Mouse (Mus musculus): Measurements from ENCODE around the gene Schip1.

Schip1 gene

GRCm38 (mm10) chr3:68269251-68269650 is 204.6 kb downstream of the Schip1 start:
- no peak for DNase-seq (ENCODE audit: low read depth, low spot score)

GRCm38 (mm10) chr3:68270246-68270645 is 205.6 kb downstream of the Schip1 start:
- DNase-seq (ENCODE audit: low read depth, low spot score): no peak

- DNase-seq (ENCODE audit: low read depth, low spot score): no peak
Observed at GRCm38 (mm10) chr3:68271457-68271856, 206.9 kb downstream of the Schip1 start.

- DNase-seq (ENCODE audit: low read depth, low spot score): no peak
Observed at GRCm38 (mm10) chr3:68271881-68272280, 207.3 kb downstream of the Schip1 start.

- no peak for DNase-seq (ENCODE audit: low read depth, low spot score)
Observed at GRCm38 (mm10) chr3:68282844-68283594, 218.4 kb downstream of the Schip1 start.

GRCm38 (mm10) chr3:68283595-68283991 is 219.0 kb downstream of the Schip1 start:
- DNase-seq (ENCODE audit: low read depth, low spot score): no peak

- DNase-seq (ENCODE audit: low read depth, low spot score): no peak
Observed at GRCm38 (mm10) chr3:68284500-68284899, 219.9 kb downstream of the Schip1 start.

- DNase-seq (ENCODE audit: low read depth, low spot score): no peak
Observed at GRCm38 (mm10) chr3:68296752-68297151, 232.2 kb downstream of the Schip1 start.

GRCm38 (mm10) chr3:68305647-68306046 is 241.0 kb downstream of the Schip1 start:
- no peak for DNase-seq (ENCODE audit: low read depth, low spot score)

- DNase-seq (ENCODE audit: low read depth, low spot score): no peak
Observed at GRCm38 (mm10) chr3:68306726-68307125, 242.1 kb downstream of the Schip1 start.

- no peak for DNase-seq (ENCODE audit: low read depth, low spot score)
Observed at GRCm38 (mm10) chr3:68325575-68325974, 261.0 kb downstream of the Schip1 start.

- DNase-seq (ENCODE audit: low read depth, low spot score): no peak
Observed at GRCm38 (mm10) chr3:68332515-68332914, 267.9 kb downstream of the Schip1 start.

GRCm38 (mm10) chr3:68335501-68335900 is 270.9 kb downstream of the Schip1 start:
- DNase-seq (ENCODE audit: low read depth, low spot score): no peak

- DNase-seq (ENCODE audit: low read depth, low spot score): no peak
Observed at GRCm38 (mm10) chr3:68350624-68351023, 286.0 kb downstream of the Schip1 start.

GRCm38 (mm10) chr3:68351461-68351860 is 286.9 kb downstream of the Schip1 start:
- DNase-seq (ENCODE audit: low read depth, low spot score): no peak

GRCm38 (mm10) chr3:68352961-68353360 is 288.4 kb downstream of the Schip1 start:
- DNase-seq (ENCODE audit: low read depth, low spot score): no peak

- DNase-seq (ENCODE audit: low read depth, low spot score): no peak
Observed at GRCm38 (mm10) chr3:68353492-68353891, 288.9 kb downstream of the Schip1 start.

GRCm38 (mm10) chr3:68356516-68356915 is 291.9 kb downstream of the Schip1 start:
- DNase-seq (ENCODE audit: low read depth, low spot score): no peak

- DNase-seq (ENCODE audit: low read depth, low spot score): no peak
Observed at GRCm38 (mm10) chr3:68368029-68368428, 303.4 kb downstream of the Schip1 start.

- no peak for DNase-seq (ENCODE audit: low read depth, low spot score)
Observed at GRCm38 (mm10) chr3:68372925-68373324, 308.3 kb downstream of the Schip1 start.

GRCm38 (mm10) chr3:68375100-68375508 is 310.5 kb downstream of the Schip1 start:
- no peak for DNase-seq (ENCODE audit: low read depth, low spot score)

GRCm38 (mm10) chr3:68377452-68378198 is 313.0 kb downstream of the Schip1 start:
- DNase-seq (ENCODE audit: low read depth, low spot score): no peak

GRCm38 (mm10) chr3:68378799-68379198 is 314.2 kb downstream of the Schip1 start:
- DNase-seq (ENCODE audit: low read depth, low spot score): no peak

Measured in skeletal muscle tissue, adult 2 months (tissue).